Mouse (Mus musculus) left cerebral cortex, adult 11 months (tissue): Measurements from ENCODE around the gene Slc22a8.

ENCODE experiments used
- DNase-seq: peaks from one replicate; pipeline ENCODE4 v3.0.0; 2022; ENCODE audit warnings: low spot score

Slc22a8 gene

DNA sequence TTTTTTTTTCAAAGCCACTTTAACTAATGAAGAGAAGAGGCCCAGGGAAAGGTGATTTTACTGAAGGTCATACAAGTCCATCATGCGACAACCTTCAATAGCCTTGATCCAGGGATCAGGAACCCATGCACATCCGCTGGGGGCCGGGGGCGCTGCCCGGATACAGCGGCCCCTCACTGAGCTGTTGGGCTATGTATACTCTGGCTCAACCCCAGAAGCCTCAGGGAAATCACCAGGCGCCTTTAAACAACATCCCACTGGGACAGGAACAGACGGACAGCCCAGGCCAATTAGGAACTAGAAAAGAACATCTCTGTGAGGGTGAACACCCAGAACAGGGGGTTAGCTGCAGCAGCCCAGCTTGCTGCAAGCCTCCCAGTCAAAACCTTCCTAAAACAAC is at the start of gene Slc22a8:
Slc22a8 (plus strand) TSS at position 301 of the 400 bp plus-strand sequence.
- DNase-seq, result no peak

DNA sequence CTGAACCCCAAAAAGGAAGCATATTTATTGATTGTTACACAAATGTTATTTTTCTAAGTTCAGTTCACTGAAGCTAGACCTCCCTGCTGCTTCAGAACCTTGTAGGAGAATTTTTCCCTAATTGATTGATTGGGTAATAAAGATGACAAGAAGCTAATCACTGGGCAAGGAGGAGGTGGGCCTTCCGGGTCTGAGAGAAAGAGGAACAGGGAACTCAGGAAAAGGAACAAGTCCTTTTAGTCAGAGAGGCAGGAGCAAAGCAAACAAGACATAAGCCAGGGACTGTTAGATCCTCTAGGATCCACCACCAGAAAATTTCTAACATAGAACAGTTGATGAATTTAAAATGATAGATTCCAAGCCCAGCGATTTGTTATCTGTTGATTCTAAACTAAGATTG is 32.2 kb upstream of the Slc22a8 start:
- no peak for DNase-seq

DNA sequence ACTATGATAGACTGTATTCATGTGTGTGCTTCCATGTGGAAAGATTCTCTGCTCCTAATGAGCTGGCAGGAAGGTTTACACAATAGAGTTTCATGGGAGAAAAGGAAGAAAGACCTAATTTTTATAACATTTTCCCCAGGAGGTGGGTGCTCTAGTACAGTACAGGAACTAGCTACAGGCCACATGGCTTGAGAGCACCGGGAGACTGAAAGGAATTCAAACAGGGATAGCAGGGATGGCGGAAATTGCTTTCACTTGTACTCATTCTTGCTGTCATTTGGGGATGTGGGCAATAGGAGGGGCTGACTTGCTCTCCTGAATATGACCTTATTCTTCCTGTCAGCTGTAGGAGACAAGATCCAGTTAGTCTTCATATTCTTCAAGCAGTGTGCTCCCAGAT is 27.0 kb upstream of the Slc22a8 start:
- DNase-seq, result no peak

DNA sequence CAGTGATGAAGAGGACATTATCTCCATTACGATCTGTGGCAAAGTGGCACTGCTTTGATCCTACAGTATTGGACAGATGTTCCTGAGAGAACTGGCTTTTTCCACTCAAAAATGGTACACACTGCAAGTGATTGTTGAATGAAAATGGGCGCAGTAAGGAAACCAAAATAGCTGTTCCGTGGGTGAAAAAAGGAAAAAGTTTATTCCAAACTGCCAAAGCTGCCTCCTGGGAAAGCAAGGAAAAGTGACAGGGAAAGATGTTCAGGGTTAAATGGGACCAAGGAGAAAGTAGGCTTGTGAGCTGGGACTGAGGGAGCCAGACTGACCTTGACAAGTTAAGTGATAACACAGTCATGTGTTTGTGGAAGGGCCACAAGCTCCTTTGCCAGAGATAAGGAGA is 26.6 kb upstream of the Slc22a8 start:
- DNase-seq, result no peak

DNA sequence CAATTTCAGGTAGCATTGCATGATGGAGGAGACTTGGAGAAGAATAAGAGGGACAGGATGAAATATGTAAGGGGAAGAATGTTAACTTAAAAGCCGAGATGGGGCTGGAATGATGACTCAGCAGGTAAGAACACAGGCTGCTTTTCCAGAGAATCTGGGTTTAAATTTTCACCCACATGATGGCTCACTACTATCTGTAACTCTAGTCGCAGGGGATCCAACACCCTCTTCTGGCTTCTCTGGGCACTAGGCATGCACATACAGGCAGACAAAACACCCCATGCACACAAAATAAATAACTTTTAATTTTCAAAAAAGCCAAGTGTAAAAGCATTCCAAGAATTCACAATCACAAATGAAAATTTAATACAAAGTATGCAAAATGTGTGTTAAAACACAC is 25.8 kb upstream of the Slc22a8 start:
- DNase-seq, result no peak

DNA sequence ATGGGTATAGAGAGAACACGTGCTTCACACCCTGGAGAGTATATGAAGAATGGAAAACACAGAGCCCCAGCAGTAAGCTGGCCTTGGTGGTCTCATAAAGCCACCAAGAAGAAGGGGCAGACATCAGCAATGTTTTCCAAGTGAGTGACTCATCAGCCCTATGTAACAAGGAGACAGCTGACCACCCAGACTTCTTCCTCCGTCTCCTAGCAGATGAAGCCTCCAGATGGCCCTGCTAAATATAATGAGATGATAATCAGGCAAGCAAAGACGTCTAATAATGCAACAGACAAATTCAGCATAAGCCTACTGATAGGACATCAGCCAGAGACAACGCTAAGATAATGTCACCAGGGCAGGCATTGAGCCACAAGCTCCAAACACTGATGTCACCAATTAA is 25.1 kb upstream of the Slc22a8 start:
- no peak for DNase-seq

DNA sequence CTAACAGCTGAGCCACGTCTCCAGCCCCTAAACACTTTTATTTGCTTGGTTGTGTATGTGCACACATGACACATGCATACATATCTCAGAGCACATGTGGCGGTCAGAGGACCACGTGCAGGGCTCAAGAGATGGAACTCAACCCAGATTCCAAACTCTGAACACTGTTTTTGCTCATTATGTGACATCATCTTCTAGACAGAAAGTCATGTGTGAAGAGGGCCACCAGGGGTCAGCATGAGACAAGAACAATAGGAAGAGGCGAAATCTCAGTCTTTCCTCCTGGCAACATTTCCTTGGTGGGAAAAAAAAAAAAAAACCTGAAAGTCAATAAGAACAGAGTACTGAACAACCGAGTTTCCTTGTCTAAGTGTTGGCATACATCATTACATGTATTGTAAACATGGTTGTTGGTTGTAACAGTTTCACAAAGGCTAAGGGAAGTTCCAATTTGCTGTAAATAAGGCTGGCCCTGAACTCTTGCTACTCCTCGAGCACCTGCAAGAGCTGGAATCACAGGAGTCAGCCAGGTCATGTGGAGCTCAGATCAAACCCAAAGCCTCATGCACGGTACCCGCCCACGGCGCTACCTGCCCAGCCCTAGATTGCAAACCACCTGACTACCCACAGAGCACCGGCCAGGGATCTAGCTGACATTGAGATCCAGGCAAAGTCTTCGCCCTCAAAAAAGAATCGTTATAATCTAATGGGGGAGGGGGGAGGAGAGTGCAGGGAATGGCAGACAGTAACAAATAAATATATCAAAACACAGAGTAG is 23.8 kb upstream of the Slc22a8 start:
- no peak for DNase-seq

DNA sequence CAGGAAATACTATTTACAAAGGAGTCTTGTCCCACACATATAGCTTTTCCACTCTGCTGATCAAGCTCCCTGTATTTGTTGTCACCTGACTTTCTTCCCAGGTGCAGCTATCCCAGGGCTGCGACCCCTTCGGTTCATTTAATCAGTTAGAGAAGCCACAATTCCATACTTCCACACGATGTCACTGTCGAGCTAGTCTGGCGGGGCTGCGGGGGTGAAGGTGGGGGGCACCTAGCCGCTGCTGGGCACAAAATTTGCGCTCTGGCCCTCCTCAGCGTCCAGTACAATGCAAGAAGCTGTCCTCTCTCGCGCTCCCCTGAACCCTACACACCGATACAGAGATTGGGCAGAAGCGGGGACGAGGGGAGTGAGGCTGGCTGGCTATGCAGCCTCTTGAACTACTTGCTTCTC is 21.6 kb upstream of the Slc22a8 start:
- no peak for DNase-seq

DNA sequence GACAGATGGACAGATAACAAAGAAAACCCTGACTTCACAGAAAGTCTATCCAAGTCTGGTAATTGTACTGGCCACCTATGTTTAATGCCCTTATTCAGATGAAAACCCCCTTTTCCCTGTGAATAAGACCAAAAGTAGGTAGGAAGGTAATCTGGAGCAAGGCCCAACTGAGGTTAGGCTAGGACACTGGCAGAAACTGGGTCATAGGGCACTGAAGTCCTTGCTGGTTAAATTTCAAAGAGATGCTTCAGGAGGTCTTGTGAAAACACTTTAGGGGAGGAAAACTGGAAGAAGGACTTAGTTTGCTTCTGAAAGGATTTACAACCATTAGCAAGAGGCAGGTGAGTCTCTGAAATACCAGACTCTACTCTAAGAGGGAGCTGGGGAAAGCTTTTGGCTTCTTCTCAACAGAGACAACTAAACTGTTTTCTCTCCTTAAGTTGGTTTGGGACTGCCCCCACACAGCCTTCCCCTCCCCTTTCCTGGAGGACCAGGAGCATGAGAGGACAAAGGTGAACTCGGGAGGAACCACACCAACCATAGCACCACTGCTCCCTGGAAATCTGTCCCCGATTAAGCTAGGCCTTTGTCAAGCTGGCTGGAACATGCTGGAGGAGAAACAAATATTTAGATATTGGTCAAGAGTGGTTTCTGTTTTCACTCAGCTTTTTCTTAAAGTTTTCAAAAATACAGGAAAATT is 20.6 kb upstream of the Slc22a8 start:
- DNase-seq, result no peak

DNA sequence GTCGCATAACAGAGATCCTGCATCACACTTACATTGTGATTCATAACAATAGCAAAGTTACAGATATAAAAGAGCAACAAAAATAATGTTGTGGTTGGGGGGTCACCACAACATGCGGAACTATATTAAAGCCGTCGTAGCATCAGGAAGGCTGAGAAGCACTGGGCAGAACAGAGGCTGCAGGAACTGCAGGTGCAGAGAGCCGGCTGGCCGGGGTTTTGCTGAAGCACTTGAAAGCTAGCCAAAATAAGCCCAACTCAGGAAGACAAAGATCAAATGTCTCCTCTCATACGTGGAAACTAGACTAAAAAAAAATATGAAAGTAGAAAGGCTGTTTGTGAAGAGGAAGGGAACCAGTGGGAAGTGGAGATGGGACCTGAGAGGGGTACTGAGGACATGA is 19.3 kb upstream of the Slc22a8 start:
- DNase-seq, result no peak

DNA sequence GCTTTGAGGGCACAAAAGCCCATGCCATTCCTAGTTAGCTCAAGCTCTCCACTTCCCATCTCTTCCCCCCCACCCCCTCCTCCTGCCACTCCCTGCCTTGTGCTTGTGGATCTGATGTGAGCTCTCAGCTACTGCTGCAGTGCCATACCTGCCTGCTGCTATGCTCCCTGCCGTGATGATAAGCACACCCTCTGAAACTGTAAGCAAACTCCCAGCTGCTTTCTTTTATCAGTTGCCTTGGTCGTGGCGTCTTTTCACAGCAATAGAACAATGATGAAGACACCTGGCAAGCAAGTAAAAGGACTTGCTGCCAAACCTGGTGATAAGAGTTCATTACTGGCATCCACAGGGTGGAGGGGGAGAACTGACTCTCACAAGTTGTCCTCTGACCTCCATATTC is 18.6 kb upstream of the Slc22a8 start:
- DNase-seq, result no peak

DNA sequence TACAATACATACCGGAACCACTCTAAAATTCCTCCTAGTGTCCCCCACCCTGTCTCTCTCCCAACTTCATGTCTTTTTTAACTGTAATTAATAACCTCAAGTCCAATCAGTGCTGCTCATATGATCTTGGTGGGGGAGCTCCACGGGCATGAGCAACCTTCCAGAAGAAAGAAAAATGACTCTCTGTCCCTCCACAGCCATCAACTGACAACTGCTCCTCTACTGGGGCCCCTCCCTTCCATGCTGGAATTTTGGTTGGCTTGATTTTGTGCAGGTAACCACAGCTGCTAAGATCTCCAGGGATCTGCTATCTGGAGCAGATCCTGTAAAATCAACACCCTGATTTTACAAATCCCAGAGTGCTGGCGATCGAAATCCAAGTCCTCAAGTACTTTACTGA is 13.6 kb upstream of the Slc22a8 start:
- no peak for DNase-seq

DNA sequence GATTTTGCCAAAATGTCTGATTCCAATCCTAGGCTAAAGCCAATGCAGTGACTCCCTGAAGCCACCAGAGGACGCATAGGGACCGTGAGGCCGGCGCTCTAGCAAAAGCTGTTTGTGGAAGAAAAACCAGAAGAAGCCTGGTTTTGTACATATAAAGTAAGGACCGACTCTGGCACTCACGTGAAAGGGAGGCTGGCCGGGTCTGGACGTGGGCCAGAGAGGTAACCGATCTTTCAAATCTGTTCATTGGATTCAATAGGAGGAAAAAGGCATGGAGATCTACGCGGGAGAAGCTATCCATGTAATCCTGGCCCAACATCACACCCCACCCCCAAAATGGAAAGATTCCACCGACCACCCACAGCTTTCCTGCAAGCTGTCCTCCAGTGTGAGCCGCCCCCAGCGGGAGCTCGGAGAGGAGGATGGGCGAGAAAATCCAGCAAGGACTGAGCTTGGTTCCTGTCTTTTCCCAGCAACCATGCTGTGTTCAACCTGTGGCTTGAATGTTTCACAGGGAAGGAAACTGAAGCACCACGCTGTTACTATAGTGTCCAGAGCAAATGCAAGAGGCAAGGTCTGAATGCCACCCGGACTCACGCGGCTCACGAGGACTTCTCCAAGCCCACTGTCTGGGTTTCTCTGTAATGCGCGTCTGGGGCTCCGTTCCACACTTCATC is 12.6 kb upstream of the Slc22a8 start:
- DNase-seq, result peak; percentile 74

DNA sequence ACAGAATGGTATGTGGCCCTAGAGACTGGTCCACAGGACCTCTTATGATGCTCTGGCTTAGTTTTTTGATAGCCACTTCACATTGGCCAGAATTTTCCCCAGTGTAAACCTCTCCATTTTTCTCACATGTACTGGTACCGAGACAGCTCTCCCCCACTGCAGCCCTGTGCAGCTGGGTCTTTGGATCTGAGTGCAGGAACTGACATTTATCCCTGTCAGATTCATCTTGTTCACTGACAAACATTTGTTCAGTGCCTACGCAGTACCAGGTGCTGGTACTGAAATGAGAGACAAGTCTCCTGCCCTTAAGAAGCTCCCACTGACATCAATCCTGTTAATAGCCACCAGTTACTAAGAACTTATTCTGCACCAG is 12.1 kb upstream of the Slc22a8 start:
- no peak for DNase-seq

DNA sequence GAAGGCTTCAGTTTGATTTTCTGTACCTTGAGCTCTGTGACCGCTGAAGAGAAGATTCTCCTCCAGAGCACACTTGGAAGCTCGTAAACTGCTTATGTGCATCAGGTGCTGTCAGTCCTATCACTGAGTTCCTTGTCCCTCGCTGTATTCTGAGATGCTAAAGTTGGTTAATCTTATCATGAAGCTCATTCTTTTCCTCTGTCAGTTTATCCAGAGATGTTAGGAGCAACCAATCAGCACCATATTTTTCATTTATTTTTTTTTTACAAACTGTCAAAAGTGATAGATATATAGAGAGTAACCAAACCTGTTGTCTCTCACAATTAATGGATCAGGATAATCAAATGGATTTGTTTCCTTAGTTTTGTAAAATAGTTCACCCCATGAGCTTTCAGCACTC is 5.8 kb upstream of the Slc22a8 start:
- no peak for DNase-seq

DNA sequence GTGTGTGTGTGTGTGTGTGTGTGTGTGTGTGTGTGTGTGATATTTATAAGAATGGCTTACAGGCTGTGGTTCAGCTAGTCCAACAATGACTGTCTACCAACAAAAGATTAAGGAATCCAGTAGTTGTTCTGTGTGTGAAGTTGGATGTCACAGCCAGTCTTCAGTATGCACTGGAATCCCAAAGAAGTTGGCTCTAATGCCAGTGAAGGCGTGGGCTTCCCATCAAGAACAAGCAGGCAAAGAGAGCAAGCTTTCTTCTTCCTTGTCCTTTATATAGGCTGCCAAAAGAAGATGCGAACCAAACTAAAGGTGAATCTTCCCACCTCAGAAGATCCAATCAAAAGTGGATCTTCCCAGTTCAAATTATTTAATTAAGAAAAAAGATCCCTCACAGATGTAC is 5.2 kb upstream of the Slc22a8 start:
- no peak for DNase-seq

DNA sequence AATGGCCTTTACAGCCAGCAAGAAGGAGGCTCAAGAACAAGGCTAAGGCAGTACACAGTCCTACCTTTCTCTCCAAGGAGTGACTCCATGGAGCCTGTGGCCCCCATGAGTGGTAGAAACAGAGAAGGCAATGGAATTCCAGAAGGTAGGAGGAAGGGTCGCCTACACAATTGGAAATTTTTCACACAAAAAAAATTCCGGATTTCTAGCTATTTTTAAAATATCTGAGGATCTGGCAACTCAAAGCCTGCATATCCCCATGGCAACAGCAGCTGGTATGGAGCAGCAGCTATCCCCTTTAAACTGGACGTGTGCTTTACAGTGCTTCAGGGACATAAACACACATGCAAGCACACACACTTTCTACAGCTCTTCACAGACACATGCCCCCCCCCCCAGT is 4.7 kb upstream of the Slc22a8 start:
- DNase-seq, result no peak

DNA sequence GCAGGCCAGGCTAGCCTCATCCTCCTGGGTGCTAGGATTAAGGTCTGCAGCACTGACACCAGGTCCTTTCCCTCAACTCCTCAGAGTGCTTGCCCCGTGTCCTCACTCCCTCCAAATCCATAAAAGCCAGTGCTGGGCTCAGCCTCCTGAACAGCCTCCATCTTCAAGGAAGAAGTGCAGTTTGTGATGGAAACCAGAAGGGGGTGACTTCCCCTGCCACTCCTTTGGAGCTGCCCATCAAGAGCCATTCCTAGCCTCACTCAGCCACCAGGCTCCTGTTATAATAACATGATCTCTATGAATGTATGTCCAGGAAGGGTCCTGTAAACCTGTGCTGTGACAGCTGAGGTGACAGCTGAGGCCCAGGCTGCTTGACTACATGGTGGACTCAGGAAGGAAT is 3.7 kb upstream of the Slc22a8 start:
- DNase-seq, result no peak

DNA sequence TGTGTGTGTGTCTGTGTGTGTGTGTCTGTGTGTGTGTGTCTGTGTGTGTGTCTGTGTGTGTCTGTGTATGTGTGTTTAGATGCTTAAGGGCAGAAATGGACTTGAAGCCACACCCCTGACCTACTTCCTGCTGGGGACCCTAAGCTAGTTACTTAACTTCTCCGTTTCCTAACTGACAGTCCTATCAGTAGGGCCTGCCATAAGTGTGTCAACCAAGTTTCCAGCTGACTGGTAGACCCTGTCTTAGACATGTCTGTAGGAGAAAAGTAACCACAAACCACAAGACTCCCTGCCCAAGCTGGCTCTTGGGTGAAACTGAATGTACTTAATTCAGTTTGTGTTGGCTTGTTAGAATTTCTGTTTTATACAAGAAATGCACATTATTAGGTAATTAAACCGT is 1.1 kb downstream of the Slc22a8 start:
- DNase-seq, result no peak

DNA sequence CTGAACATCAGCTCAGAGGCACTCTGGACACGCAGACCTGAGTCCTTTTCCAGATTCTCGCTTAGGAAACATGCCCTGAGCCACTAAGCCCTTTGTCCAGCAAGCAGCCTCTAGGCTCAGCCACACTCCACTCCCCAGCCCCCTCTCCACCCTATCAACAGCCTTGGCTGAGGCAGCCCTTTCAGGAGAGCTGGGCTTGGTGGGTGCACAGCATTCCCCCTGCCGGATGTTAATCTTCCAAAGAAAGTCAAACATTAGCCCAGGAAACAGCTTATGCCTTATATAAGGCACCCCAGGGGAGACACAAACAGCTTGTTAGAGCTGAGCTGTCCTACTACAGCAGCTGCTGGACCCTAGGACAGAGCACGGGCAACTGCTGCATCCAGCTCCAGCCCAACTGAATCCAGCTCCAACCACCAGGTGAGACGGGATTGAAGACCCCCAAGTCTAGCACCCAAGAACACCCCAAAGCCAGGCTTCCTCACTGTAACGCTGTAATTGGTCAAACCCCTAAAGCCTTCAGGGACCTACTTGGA is 1.9 kb downstream of the Slc22a8 start:
- no peak for DNase-seq

DNA sequence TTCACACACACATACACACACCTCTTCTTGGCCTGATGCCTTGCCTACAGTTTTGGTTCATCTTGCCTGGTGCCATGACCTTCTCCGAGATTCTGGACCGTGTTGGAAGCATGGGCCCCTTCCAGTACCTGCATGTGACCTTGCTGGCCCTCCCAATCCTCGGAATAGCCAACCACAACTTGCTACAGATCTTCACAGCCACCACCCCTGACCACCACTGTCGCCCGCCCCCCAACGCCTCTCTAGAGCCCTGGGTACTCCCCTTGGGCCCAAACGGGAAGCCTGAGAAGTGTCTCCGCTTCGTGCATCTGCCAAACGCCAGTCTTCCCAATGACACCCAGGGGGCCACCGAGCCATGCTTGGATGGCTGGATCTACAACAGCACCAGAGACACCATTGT is 2.8 kb downstream of the Slc22a8 start:
- no peak for DNase-seq

DNA sequence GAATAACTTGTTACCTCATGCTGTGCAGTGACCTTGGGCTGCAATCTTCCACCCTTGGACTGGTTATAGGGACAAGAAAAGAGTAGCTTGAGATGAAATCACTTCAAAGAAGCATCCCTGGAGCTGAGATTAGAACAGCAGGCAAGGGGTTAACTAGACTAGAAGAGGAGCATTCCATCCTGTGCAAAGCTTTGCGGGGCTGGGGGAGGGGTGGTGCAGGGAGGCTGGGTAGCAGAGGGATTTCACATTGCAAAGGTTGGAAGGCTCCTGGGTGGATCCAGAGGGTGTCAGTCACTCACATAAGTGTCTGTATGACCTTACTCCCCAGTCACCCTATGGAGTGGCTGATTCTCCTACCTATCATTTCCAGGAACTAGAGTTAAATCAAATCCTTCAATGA is 3.5 kb downstream of the Slc22a8 start:
- no peak for DNase-seq

DNA sequence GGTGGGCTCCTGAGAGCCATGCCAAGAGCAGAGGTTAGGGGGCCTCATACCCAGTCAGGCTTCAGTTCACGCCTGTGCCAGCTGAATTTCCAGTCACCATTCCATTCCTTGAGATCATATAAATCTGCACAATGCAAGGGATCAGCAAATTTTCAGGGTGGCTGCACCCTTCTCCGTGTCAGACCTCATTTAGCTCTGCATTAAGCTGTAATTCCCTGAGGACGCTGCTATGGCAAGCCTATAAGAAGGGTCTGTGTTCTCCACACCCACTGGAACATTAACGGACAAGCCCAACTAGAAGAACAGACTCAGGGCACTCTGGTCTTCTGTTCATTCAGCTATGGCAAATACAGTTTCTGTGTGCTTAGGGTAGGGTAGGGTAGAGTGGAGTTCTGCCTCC is 6.2 kb downstream of the Slc22a8 start:
- DNase-seq, result no peak
